Mouse (Mus musculus) liver, adult 2 months (tissue): ENCODE data around the gene Frmd5.

Source experiments
- CTCF ChIP-seq: fragments of 200-500 bp; IDR thresholded peaks from 2 replicates; pipeline ENCODE4 v1.5.1; 2011; ENCODE audit warnings: low read depth, low read length, control low read depth
- POLR2A ChIP-seq: fragments of 200-500 bp; IDR thresholded peaks from 2 replicates; pipeline ENCODE4 v1.6.1; 2011; ENCODE audit warnings: low read length, control low read depth; ENCODE audit not compliant: insufficient read depth; ENCODE audit errors: extremely low read depth

DNA sequence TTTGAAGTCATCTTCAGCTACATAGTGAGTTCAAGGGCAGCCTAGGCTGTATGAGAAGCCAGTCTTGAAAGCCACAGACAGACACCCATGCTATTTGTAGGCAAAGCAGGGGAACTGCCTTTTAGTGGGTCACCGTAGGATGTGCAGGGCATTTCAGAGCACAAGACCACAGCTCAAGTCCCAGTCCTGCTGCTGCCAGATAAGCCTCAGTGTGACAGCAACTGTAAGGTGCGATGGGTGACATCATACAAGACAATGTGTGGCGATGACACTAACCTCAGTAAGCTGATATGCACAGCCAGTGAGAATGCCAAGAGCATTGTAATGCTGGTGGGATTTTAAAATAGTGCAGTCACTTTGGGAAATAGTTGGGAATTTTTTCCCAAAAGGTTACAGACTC, 243.8 kb downstream of the Frmd5 start:
- TF ChIP-seq CTCF (no peak), POLR2A (no peak)
